Mouse (Mus musculus): ENCODE data around the gene Arhgef39.
"Not testable (repeated sequence)": the region's sequence is repeated elsewhere in the genome, so short reads cannot be mapped to it uniquely, and the experiment has no call there.

Arhgef39 gene

DNA sequence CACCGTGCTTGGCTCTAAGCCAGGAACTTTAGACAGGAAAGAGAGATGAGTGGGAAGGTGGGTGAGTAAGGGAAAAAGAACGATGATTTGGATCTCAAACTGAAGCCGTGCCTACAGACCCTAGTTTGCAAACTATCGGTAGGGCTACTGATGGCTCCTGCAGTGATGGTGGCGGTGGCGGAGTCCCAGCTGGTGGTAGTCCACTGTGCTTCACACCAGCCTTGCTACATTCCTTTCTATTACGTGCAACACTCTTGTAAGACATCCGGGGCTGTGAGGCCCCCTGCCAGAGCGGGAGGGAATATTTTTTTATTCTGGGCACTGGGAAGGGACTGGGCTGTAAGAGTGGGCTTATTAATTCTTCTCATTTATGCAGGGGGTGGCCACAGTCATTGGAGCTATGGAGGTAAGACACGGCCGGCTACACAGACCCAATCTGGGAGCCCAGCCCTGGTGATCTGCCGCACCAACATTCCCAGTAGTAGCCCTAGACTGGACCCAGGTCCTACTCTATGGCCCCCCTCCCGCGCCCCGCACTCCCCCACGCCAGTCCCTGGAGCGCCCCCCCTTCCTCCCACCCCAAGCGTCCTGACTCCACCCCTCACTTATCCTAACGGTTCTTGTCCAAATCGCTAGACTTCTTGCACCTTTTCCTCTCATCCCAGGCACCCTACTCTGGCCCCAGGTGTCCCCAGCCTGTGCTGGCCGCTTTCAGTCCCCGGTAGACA is 8.6 kb upstream of the Arhgef39 start:
- in situ Hi-C loops (cut with MboI): no loop called here

DNA sequence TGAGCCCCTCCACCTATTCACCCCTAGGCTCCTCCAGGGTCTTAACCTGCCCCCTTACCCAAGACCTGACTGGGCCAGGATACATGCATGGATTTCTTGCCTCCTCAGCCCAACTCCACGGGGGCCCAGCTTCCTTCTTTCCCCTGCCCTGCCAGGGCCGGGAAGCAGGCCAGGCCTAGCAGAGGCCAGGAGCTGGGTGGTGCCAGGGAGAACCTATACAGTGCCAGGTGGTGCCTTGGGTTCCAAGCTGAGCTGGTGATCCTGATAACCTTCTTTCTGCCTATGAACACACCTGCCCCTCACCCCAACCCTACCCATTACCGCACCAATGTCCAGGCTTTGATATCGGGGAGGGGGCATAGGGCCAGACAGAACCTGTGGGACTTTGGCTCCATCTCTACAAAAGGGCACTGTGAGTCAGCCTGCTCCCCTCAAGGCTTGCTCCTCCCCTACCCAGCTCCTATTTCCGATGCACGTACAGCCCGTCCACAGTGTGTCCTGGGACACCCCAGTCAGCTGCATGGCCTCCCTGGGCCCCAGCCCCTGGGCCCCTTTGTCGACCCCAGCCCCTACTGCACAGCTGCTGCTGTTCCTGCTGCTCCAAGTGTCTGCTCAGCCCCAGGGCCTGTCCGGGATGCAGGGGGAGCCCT is 7.2 kb upstream of the Arhgef39 start, which contains the start of gene Car9:
Car9 (plus strand) TSS at position 431 of the 650 bp plus-strand sequence.
- in situ Hi-C loops (cut with MboI): no loop called here

DNA sequence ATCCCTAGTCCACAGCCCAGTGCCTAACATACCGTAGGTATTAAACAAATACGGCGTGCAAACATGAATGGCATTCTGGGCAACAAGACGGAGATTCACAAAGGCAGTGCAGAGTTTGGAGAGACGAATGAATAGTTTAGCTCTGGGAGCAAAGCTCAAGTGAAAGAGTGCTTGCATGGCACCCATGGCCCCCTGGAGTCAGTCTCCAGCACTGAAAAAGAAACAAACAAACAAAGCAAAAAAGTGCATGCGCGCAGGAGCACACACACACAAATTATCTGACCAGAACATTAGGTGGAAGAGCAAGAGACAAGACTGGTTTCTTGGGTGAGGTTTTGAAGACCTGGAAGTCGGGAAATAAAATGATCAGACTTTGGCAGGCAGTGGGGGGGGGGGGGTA is 6.6 kb upstream of the Arhgef39 start:
- in situ Hi-C loops (cut with MboI): no loop called here

DNA sequence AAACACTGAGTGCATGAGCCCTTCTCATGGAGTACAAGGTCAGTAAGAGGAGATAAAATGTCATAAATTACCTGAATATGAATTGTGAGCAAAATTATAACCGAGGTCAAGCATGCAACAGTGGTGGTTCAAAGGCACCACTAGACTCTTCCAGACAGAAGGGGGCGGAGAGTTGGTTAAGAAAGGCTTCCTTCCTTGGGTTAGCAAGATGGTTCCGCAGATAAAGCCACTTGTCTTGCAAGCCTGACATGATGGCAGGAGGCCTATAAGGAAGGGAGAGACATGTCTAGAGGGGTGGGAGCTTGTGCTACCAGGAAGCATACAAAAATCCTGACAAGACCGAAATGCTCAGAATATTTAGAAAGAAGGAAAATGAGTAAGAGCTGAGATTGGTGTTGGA is 4.8 kb upstream of the Arhgef39 start:
- in situ Hi-C loops (cut with MboI): no loop called here

DNA sequence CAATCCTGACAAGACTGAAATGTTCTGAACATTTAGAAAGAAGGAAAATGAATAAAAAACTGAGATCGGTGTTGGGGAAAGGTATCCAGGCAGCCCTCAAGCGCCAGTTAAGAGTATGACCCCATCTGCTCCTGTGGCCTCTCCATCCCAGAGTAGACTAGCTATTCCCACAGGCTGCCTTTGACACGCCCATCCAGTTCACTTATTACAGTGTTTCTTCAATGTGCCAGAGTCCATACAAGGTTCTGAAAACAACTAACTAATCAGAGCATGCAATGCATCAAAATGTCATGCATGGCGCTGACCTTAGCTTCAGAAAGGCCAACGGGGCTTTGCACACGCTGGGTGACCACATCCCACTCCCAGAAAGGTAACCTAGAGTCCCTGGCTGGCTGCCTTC is 4.0 kb upstream of the Arhgef39 start:
- in situ Hi-C loops (cut with MboI): no loop called here

DNA sequence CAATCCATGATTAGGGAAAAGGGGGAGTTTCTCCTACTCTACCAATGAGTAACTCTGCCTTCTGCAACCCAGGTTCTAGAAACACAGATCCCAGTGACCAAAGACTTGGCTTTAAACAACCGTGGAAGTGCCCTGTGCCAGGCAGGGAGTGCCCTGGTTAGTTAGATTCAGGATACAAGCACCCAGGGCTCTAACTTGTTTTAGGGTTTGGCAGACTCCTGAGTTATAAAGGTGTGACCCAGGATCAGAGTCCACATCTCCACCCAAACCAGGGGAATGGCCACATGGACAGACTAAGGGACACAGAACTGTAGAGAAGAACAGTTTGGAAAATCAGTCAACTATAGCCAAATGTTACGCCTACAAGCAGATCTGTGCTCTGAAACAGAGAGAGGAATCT is 3.5 kb upstream of the Arhgef39 start:
- in situ Hi-C loops (cut with MboI): no loop called here

DNA sequence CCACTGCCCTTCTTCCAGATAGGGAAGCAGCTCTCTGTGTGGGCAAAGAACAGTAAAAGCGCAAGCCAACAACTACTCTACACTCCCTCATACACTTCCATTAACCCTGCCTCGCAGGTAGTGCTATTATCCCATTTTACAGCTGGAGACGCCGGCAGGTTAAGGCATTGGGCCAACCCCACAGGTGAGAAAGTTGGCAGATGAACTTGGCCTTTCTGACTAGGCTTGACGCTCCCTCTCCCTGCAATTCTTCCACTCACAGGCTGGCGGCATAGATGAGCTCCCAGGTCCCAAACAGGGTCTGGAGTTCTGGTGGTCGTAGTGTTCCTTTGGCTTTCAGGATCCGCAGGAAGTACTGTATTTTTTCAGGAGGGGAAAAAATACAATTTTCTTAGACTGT is 512 bp downstream of the Arhgef39 start:
- in situ Hi-C loops (cut with MboI): no loop called here

DNA sequence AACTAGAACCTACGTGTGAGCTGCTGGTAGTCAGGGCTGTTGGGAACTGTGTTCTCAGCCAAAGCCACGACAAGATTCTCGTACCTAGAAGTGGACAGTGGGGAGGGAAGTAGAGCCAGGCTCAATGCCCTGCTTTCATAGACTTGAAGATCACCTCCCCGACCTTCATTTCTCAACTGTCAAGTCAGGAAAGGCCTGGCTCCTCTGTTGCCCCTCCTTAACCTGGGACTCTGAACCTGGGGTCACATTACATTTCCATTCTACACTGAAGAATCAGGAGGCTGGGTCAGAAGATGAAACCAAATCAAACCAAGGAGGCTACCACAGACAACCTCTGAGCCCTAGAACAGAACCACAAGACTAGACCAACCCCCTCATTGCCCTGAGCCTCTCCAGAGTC is 1.5 kb downstream of the Arhgef39 start:
- in situ Hi-C loops (cut with MboI): no loop called here

DNA sequence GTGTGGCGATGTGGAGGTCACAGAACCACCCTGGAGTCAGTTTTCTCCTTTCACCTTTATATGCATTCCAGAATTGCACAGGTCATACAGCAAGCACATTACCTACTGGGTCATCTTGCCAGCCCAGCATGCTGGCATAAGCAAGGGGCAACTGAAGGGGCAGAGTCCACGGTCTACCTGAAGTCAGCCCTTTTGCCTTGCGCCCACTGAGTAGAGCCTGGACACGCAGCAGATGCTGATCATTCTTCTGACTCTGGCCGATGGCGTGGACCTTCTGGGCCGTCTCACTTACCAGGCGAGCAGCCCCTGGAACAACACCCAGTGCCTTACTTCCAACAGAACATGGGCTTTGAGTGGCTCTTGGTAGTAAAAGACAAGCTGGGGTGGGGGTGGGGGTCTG is 2.1 kb downstream of the Arhgef39 start:
- in situ Hi-C loops (cut with MboI): no loop called here

DNA sequence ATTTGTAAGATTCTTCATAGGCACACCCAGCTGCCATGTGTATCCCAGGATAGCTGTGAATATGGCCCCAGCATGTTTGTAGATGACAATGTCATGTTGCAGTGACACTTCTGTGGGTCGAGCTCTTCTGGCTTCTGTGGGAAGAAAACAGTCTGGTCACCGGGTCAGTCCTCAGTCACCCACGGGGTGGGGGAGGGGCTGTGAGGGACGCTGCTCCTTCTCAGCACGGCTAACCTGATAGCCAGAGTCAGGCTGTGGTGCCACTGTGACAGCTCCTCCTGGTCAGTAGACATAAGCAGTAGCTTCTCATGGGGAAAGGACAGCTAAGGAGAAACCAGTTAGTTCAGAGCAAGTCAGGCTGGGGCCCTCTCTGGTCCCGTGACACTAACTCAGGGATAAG is 2.9 kb downstream of the Arhgef39 start:
- in situ Hi-C loops (cut with MboI): no loop called here

DNA sequence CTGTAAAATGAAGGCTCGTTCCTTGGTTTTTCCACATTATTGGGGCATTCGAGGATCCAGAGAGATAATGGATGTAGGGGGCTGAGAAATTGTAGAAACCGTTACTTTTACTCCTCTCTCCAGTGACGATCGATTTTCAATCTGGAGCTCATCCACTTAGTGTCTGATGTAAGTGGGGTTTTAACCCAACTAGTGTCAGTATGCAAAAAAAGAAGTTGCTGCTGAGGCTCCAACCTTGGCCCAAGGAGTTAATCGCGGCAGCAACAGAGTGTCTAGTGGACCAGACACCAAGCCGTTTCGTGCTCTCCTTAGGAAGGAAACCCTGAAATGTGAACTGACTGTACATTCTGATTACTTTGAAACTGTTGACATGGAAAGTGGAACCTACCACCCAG is 5.7 kb downstream of the Arhgef39 start:
- in situ Hi-C loops (cut with MboI): no loop called here

DNA sequence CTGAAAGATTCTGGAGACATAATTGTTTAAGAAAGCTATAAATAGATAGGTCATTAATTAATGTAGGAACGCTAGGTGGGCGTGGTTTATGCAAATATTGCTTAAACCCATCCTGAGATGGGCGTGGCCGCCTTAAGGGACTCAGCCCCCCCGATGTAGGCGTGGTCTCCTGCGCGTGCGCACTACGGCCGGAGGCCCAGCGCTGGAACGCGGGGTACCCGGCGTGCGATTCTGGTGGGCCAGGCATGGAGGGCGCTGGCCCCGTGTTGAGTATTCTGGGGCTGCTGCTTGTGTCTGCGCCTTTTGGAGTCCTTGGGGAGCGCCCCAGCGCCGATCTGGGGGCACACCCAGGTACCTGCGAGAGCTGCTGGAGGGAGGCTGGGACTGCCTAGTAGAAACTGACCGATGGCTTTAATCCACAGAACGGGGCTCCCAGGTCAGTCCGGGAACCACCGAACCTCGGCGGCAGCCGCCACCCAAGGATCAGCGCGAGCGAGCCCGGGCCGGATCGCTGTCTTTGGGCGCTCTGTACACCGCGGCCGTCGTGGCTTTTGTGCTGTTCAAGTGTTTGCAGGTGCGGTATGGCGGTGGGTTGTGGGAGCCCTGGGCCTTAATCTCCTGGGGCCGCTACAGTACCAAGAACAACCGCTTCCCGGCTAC is 6.2 kb downstream of the Arhgef39 start:
- in situ Hi-C loops (cut with MboI): no loop called here

DNA sequence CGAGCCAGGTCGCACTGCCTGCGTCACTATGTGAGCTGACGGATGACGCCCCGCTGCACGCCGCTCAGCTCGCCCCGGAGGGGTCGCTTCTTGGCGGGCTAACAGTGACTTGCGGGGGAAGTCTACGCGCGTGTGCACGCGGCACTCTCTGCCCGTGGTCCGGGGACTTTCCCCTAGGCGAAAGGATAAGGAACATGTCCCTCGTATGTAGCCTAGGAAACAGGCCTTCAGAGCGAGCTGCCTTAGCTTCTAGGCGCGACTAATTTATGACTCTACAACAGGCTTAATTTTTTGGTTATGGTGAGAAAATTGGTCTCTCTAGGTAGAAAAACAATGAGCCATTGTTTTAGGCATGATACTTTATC is 6.7 kb downstream of the Arhgef39 start, which contains the start of gene Ccdc107:
Ccdc107 (plus strand) TSS at position 80 of the 365 bp plus-strand sequence.
- in situ Hi-C loops (cut with MboI): no loop called here

DNA sequence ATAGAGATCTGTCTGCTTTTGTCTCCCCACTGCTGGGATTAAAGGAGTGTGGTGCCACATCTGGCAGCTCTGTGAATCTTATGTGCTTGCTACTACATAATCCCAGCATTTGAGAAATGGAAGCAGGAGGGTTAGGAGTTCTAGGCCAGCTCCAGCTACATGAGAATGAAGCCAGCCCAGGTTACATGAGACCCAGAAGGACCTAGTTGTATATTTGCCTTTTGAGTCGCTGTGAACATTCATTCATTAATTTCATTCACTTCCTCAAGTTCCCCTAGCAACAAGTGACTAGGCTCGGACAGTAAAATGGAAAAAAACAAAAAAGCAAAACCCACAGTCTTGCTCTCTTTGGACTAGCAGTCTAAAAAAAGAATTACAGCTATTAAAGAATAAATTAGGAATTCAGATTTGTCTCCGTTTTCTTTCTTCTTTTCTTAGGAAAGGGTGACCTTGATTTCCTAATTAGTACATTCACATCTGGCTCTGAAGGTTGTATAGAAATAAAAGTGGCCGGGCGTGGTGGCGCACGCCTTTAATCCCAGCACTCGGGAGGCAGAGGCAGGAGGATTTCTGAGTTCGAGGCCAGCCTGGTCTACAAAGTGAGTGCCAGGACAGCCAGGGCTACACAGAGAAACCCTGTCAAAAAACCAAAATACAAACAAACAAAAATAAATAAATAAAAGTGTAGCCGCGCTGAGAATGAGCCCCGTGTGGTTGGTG is 7.2 kb downstream of the Arhgef39 start:
- in situ Hi-C loops (cut with MboI): no loop called here

DNA sequence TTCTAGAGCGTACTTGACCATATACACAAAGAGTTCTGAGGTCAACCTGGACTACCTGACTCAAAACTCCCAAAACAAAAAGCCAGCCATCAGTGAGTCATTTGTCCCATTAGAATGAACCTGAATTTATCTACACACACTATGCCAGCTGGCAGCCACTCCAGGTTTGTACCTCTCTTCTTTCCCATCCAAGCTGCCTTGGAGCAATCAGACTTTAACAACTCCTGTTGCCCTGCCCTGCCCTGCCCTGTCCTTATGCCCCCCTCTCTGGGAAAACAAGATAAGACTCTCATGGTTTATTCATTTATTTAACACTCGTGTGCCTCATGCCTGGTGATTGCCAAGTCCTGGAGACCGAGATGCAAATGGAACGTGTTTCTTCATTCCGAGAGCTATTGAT is 8.7 kb downstream of the Arhgef39 start:
- in situ Hi-C loops (cut with MboI): no loop called here

DNA sequence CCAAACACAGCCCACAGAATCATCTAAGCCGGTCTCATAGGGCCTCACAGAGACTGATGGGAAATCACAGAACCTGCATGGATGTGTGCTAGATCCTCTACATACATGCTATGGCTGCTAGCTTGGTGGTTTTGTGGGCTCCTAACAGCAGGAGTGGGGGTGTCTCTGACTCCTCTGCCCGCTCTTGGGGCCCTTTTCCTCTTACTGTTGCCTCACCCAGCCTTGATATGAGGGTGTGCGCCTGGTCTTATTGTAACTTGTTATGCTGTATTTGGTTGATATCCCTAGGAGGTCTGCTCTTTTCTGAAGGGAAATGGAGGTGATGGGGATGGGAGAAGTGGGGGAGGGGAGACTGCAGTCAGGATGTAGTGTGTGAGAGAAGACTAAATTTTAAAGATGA is 9.9 kb downstream of the Arhgef39 start:
- in situ Hi-C loops (cut with MboI): no loop called here

DNA sequence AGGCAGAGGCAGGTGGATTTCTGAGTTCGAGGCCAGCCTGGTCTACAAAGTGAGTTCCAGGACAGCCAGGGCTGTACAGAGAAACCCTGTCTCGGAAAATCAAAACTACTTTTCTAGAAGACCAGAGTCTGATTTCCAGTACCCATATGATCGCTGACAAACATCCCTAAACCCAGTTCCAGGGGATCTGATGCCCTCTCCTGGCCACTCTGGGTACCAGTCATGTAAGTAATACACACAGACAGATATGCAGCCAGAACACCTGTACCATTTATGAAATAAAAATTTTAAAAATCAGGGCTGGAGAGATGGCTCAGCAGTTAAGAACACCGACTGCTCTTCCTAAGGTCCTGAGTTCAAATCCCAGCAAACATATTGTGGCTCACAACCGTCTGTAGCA is 13.8 kb downstream of the Arhgef39 start:
- in situ Hi-C loops (cut with MboI): not testable (repeated sequence)

DNA sequence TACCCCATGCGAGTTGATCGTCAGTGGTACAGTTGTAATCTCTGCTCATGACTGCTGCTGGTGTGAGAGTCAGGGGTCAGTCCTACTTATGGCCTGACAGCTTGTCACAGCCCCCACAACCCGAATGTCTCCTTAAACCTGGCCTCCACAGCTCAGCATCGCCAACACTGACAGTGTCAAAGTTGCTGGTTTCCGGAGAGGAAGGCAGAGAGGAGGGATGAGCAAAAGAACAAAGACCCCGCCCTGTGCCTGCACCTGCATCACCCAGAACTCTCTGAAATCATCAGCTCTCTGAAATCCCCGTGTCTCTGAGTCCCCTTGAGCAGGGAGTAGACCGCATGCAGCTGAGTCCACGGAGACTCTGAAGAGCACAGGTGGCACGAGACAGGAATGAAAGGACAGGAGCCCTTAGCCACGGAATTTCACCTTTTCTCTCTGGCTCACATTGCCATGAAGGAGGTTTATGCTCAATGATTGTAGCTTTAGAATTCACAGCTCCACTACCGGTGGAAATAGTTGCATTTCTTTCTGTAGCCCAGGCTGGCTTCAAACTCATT is 15.9 kb downstream of the Arhgef39 start, which contains the start of gene Sit1:
Sit1 (minus strand) TSS at position 200 of the 557 bp plus-strand sequence.
- in situ Hi-C loops (cut with MboI): loop anchor here (5.0 kb wide), 1 partner anchor 41 kb away; the partner anchor contains the start of gene Tesk1

DNA sequence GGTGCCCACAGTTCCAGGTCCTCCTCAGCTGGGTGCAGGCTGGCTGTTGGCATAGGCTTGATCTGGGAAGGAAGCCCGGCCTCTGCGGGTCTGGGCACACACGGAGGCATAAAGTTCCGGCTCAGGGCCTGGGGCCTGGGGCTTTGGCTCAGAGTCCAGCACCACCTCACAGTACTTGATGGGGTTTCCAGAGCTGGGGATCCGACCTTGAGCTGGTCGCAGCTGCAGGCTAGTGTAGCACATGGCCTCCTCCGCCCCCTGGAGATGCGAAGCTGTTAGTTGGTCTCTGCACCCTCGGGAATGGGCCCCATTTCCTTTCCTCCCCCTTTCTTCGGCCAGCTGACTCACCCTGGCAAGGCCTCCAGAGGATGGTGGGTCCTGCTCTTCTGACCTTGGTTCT is 16.9 kb downstream of the Arhgef39 start:
- in situ Hi-C loops (cut with MboI): loop anchor here (5.0 kb wide), 1 partner anchor 40 kb away; the partner anchor contains the start of gene Tesk1

DNA sequence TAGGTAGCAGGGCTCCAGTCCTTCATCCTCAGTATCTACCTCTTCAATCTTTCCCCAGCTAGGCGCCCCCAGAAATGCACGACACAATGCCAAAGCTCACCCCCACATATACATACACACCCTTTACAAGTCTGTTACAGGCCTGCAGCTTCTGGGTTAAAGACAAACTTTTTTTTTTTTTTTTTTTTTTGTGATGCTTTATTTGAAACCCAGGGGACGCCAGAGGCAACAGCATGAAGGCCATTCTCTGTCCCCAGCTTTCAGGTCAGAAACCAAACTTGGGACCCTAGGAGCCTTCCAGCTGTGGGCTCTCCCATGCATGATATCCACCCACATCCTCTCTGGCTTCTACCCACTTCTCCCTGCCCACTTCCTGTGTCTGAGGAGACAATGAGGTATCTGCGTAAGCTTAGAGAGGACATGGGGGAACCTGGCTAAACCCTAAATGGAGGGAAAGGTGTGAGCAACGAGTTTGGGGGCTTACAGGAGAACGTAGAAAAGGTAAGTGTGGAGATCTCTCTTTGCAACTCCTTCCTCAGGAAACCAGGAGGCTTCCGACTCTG is 17.5 kb downstream of the Arhgef39 start:
- in situ Hi-C loops (cut with MboI): loop anchor here (5.0 kb wide), 1 partner anchor 40 kb away; the partner anchor contains the start of gene Tesk1

DNA sequence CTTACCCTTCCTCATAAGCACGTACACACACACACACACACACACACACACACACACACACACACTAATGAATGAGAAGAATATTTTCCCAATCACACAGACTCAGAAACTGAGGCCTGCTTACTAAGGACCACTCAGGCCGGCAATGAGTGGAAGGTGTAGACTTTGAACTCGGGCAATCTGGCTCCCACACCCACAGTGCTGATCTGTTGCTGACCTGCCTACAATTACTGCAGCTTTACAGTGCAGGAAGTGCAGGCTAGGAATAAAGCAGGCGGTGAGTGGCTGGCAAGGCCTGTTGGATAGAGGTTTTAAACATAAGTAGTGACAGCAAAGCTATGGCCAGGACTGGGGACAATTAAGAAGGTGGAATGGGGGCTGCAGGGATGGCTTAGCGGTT is 18.5 kb downstream of the Arhgef39 start:
- in situ Hi-C loops (cut with MboI): loop anchor here (5.0 kb wide), 1 partner anchor 39 kb away; the partner anchor contains the start of gene Tesk1

Data from mature B cell (primary cell).